Mouse (Mus musculus) heart, postnatal 0 days (tissue): ENCODE data around the gene Plxnb1.

Experiments
- CTCF ChIP-seq: IDR thresholded peaks from 2 replicates; pipeline ENCODE4 v1.5.1; 2016; ENCODE audit warnings: antibody characterized with exemption, control low read depth, low read depth
- EP300 ChIP-seq: IDR thresholded peaks from 2 replicates; pipeline ENCODE4 v1.6.1; 2016; ENCODE audit warnings: antibody characterized with exemption, low read depth

- peak; percentile 61 for TF ChIP-seq CTCF
- no peak for TF ChIP-seq EP300
These were observed 48.9 kb upstream of the Plxnb1 start for GRCm38 (mm10) chr9:109046306-109046705.
